Mouse (Mus musculus): ENCODE measurements around the gene Ankrd35. TPM values are rescaled to one million over a fixed set of nuclear protein-coding genes. Genes with fewer than 3 reads are reported as not detected.

Ankrd35 gene
- polyA plus RNA-seq, 1 experiment from 2014 or later = 1.9 TPM

DNA sequence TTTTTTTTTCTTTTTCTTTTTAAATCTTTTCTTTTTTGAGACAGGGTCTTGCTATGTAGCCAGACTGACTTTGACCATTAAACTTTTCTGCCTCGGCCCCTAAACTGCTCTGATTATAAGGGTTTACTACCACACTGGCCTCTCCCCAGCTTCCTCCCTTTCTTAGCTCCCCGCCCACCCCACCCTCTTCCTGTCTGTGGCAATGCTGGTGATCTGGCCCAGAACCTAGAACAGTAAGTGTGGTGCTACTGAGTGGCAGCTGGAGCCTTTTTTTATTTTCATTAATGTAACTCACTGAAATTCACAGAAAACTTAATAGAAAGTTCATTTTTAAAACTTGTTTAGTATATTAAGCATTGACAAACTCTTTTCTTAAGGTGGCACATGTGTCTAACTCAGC lies 45.9 kb downstream of the Ankrd35 start:
- no peaks in the 10 kb centered on the region for H3K27me3 ChIP-seq

DNA sequence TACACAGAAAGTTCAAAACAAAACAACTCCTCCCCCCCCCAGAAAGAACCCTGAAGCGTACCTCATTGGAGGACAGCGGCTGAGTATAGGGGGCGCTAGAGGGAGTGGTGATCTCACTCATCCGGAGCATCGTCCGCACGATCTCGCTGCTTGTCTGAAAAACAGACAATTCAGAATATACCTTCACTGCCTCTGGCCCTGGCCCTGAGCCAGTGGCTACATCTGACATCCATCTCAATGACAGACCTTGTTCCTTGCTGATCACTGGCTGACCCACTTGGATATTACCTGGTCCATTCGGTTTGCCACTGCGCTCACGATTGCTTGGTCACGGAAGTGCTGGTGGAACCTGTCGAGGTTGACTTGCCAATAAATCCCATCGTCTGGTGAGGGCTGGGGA lies 49.2 kb downstream of the Ankrd35 start:
- Histone ChIP-seq H3K4me2 (replicated peaks) (no peak overlapping the region), H3K4me3 (no peak overlapping the region), H3K27me3 (no peaks in the 10 kb centered on the region), H3K4me1 (no peaks in the 10 kb centered on the region), H3K9ac (replicated peaks) (no peak overlapping the region), H3K9me3 (no peaks in the 10 kb centered on the region), H3K27ac (replicated peaks) (no peak overlapping the region), H3K36me3 (peaks cover 35% of the 10 kb centered on the region)
- 35% methylated on average over 14 of the region's 14 CpGs for WGBS
- ATAC-seq (replicated peaks) = no peak

More for the DNA sequence above, 45.9 kb downstream of the Ankrd35 start:
- Histone ChIP-seq H3K4me1 (no peaks in the 10 kb centered on the region), H3K27ac (replicated peaks) (no peak overlapping the region), H3K9me3 (no peaks in the 10 kb centered on the region), H3K9ac (replicated peaks) (no peak overlapping the region), H3K4me3 (no peak overlapping the region), H3K36me3 (peaks cover 47% of the 10 kb centered on the region), H3K4me2 (replicated peaks) (no peak overlapping the region)
- 86% methylated on average over 2 of the region's 2 CpGs for WGBS
- no peak for ATAC-seq (replicated peaks)

- Histone ChIP-seq H3K4me1 (peaks cover 28% of the 10 kb centered on the region), H3K36me3 (peaks cover 7% of the 10 kb centered on the region), H3K9ac (replicated peaks) (peak within 1 kb of the TSS; percentile 73), H3K27me3 (no peaks in the 10 kb centered on the region), H3K27ac (replicated peaks) (peak within 1 kb of the TSS; percentile 79), H3K4me3 (peak within 1 kb of the TSS; percentile 87), H3K4me2 (replicated peaks) (peak within 1 kb of the TSS; percentile 54), H3K9me3 (no peaks in the 10 kb centered on the region)
- under 1% methylated on average over 52 of the region's 52 CpGs for WGBS
- ATAC-seq (replicated peaks) = peak; percentile 98
Measured at GRCm38 (mm10) chr3:96727343-96727827, 57.5 kb downstream of the Ankrd35 start, which contains the start of the genes Polr3c and Rnf115. Gene Polr3c, minus strand, starts transcription at chr3:96727628. Gene Rnf115, plus strand, starts transcription at chr3:96727664.

DNA sequence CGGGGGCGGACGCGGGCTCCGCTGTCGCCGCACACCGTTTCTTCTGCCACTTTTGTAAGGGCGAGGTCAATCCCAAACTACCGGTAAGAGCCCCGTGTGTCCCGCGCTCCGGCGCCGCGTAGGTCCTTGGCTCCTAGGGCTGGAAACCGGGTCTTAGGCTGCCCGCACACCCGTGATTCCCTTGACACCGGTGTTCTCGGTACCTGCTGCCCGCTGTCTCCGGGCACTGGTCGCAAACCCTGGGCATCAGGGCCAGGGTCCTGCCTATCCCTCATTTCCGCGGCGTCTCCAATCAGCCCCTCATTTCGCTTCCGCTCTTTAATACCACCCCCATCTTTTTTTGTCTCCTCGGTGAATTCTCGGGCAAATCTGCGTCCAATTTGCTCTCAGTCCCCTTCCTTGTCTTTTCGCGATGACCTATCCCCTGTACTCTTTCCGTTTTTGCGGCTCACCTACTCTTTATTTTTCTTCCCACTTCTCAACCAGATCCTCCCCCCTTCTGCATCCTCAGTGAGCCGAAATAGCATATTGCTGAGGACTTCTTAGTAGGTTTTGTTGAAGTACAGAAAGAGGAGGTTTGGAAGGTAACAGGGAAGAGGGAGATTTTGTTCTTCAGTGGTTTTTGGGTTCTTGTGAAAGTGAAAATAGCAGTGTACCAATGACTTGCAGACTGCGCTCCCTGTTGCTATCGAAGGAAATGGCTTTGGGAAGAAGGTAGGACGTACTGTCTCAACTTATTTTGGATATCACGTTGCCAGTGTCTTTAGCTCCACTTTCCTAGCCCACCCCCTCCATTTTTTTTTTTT lies 58.1 kb downstream of the Ankrd35 start:
- peak overlapping the region; percentile 87 for H3K4me3 ChIP-seq
- H3K27ac ChIP-seq (replicated peaks) = peak overlapping the region; percentile 79
- whole genome bisulfite sequencing = under 1% methylated on average over 42 of the region's 42 CpGs
- peaks cover 3% of the 10 kb centered on the region; the same call in 1 of the 2 replicates for H3K36me3 ChIP-seq
- H3K4me2 ChIP-seq (replicated peaks) = peak overlapping the region; percentile 54
- no peaks in the 10 kb centered on the region for H3K9me3 ChIP-seq
- peak; percentile 69 for ATAC-seq (replicated peaks)
- H3K4me1 ChIP-seq = peaks cover 28% of the 10 kb centered on the region
- no peaks in the 10 kb centered on the region for H3K27me3 ChIP-seq
- peak overlapping the region; percentile 73 for H3K9ac ChIP-seq (replicated peaks)

DNA sequence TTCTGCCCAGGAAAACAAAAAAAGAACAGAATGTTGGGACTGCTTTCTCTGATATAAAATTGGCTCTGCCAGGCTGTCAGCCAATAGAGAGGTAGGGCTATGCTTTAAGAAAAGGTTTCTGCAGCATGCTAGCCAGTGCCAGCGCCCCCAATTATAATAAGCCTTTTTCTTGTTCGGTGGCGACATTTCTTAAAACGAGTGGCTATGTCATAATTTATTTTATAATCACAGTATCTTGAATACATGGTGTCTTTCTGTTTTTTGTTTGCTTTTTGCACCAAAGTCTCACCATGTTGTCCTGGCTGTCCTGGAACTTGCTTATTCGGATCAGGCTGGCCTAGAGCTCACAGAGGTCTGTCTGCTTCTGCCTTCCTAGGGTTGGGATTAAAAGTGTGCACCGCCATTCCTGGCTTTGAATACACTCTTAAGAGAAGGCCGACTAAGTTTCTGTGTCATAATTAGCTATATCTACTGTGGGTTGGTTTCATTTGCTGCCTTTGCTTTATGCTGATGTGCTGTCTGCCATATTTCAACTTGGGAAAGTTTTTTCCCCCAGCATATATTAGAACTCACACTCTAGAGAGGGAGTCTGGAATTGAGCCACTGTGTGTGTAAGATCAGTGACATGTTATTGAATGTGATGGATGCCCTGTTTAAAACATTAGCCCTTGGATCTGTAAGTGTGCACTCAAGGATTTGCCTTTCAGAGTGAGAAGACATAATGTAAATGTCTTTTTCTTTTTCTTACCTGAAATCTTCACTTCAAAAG lies 58.9 kb downstream of the Ankrd35 start:
- Histone ChIP-seq H3K4me3 (peak overlapping the region; percentile 87), H3K9me3 (no peaks in the 10 kb centered on the region), H3K36me3 (peaks cover under 1% of the 10 kb centered on the region; the same call in 1 of the 2 replicates), H3K4me2 (replicated peaks) (peak overlapping the region; percentile 54), H3K9ac (replicated peaks) (peak overlapping the region; percentile 73), H3K4me1 (peaks cover 28% of the 10 kb centered on the region), H3K27ac (replicated peaks) (peak overlapping the region; percentile 79), H3K27me3 (no peaks in the 10 kb centered on the region)
- ATAC-seq (replicated peaks) = no peak
- WGBS = 31% methylated on average over 7 of the region's 7 CpGs

DNA sequence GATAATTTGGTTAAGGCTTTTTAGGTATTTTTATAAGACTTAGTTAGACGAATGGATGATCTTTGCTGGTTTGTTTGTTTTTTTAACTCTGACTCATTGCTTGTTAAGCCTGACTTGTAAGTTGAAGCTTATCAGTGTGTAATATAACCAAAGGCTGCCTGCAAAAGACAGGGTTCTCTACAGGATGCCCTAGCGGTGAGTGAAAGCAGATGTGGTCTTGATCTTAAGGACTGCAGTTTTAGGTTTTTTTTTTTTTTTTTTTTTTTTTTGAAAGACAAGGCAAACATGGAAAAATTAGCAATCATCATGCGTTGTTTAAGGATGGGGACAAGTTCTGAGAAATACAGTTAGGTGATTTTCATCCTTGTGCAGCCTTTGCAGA lies 59.5 kb downstream of the Ankrd35 start:
- Histone ChIP-seq H3K9me3 (no peaks in the 10 kb centered on the region), H3K4me2 (replicated peaks) (peak overlapping the region; percentile 54; the same call in 1 of the 2 replicates), H3K4me1 (peaks cover 28% of the 10 kb centered on the region), H3K9ac (replicated peaks) (peak overlapping the region; percentile 73; the same call in 1 of the 2 replicates), H3K27ac (replicated peaks) (no peak overlapping the region), H3K36me3 (no peaks in the 10 kb centered on the region), H3K27me3 (no peaks in the 10 kb centered on the region), H3K4me3 (no peak overlapping the region)
- WGBS = 85% methylated on average over 3 of the region's 3 CpGs
- no peak for ATAC-seq (replicated peaks)

DNA sequence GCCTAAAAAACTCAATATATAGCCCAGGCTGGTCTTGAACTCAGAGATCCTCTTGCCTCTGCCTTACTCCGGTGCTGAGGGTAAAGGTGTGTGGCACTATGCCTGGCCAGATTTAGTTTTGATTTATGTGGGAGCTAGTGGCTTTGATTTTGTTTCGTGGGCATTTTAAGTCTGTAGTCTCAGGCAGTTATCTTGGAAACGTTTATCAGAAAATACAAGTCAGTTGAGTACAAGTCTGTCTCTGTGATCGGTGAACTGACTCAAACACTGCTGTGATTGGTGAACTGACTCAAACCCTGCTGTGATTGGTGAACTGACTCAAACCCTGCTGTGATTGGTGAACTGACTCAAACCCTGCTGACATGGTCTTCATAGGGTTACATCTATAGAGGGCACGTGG lies 60.9 kb downstream of the Ankrd35 start:
- no peak overlapping the region for H3K9ac ChIP-seq (replicated peaks)
- H3K27me3 ChIP-seq = no peaks in the 10 kb centered on the region
- no peak overlapping the region for H3K4me3 ChIP-seq
- ATAC-seq (replicated peaks) = no peak
- H3K36me3 ChIP-seq = no peaks in the 10 kb centered on the region
- H3K4me2 ChIP-seq (replicated peaks) = no peak overlapping the region
- H3K9me3 ChIP-seq = no peaks in the 10 kb centered on the region
- H3K27ac ChIP-seq (replicated peaks) = no peak overlapping the region
- WGBS = 78% methylated on average over 5 of the region's 5 CpGs
- peaks cover 25% of the 10 kb centered on the region for H3K4me1 ChIP-seq

GRCm38 (mm10) chr3:96733984-96734383 lies 64.1 kb downstream of the Ankrd35 start:
- Histone ChIP-seq H3K9ac (replicated peaks) (no peak overlapping the region), H3K9me3 (no peaks in the 10 kb centered on the region), H3K27ac (replicated peaks) (no peak overlapping the region), H3K27me3 (no peaks in the 10 kb centered on the region), H3K4me1 (peaks cover 10% of the 10 kb centered on the region), H3K4me2 (replicated peaks) (no peak overlapping the region), H3K4me3 (no peak overlapping the region), H3K36me3 (no peaks in the 10 kb centered on the region)
- WGBS = 100% methylated on average over 1 of the region's 1 CpGs
- ATAC-seq (replicated peaks) = no peak

GRCm38 (mm10) chr3:96735200-96735599 lies 65.3 kb downstream of the Ankrd35 start:
- 86% methylated on average over 2 of the region's 2 CpGs for WGBS
- H3K27me3 ChIP-seq = no peaks in the 10 kb centered on the region
- ATAC-seq (replicated peaks) = no peak

DNA sequence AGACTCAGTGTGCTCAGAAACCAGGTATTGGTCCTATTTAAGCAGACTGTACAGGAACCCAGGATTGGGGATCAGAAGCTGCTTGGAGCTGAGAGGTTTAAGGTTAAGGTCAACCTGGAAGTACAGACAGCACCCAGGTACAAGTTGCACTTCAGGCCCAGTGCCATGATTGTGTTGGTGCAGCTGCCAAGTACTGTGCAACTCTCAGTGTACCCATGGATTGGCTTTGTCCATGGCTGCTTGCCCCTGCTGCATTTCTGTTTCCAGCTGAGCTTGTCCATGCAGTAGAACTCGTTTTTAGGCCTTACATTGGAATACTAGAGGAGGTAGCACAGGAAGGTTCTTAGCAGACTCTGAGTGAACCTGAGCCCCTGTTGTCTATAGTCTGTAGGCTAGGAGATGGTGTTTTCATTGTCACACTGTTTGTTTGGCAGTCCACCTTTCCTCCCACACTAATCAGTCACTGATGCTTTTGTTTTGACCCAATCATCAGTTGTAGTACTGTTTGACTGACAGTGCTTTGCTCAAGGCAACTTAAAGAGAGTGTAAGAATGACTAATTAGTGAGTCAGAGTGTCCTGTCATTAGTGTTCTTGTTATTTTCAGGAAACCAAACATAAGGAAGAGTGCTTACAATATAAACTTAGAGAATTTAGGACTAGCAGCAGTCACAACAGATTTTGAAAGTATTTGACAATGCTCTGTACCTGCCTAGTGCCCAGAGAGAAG lies 67.2 kb downstream of the Ankrd35 start:
- no peak overlapping the region for H3K27ac ChIP-seq (replicated peaks)
- no peaks in the 10 kb centered on the region for H3K9me3 ChIP-seq
- no peak overlapping the region for H3K4me2 ChIP-seq (replicated peaks)
- no peak for ATAC-seq (replicated peaks)
- no peaks in the 10 kb centered on the region for H3K27me3 ChIP-seq
- no peak overlapping the region for H3K4me3 ChIP-seq
- H3K9ac ChIP-seq (replicated peaks) = no peak overlapping the region
- no peaks in the 10 kb centered on the region for H3K36me3 ChIP-seq
- 45% methylated on average over 1 of the region's 1 CpGs for WGBS
- H3K4me1 ChIP-seq = no peaks in the 10 kb centered on the region

More at GRCm38 (mm10) chr3:96735200-96735599, 65.3 kb downstream of the Ankrd35 start:
- H3K27ac ChIP-seq (replicated peaks) = no peak overlapping the region
- no peaks in the 10 kb centered on the region for H3K9me3 ChIP-seq
- no peak overlapping the region for H3K4me3 ChIP-seq
- H3K4me2 ChIP-seq (replicated peaks) = no peak overlapping the region
- H3K36me3 ChIP-seq = no peaks in the 10 kb centered on the region
- no peak overlapping the region for H3K9ac ChIP-seq (replicated peaks)
- no peaks in the 10 kb centered on the region for H3K4me1 ChIP-seq

DNA sequence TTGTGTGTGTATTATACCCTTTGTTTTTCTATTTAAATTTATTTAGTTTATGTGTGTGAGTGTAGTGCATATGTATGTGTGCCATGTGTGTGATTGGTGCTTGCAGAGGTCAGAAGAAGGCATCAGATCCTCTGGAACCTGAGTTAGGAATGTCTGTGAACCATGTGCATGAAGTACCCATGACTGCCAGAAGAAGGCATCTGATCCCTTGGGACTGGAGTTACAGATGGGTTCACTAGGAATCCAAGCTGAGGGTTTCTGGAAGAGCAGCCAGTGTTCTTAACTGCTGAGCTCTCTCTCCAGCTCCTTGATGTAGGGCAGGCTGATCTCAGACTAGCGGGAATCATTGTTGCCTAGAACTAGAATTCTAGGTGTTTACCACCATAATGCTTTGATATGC lies 68.1 kb downstream of the Ankrd35 start:
- no peak for ATAC-seq (replicated peaks)
- H3K4me2 ChIP-seq (replicated peaks) = no peak overlapping the region
- no peaks in the 10 kb centered on the region for H3K4me1 ChIP-seq
- no peaks in the 10 kb centered on the region for H3K27me3 ChIP-seq
- no peak overlapping the region for H3K9ac ChIP-seq (replicated peaks)
- H3K27ac ChIP-seq (replicated peaks) = no peak overlapping the region
- H3K36me3 ChIP-seq = no peaks in the 10 kb centered on the region
- 89% methylated on average over 1 of the region's 1 CpGs for WGBS
- H3K9me3 ChIP-seq = no peaks in the 10 kb centered on the region
- no peak overlapping the region for H3K4me3 ChIP-seq
